Mouse (Mus musculus) T-helper 1 cell (primary cell): ENCODE measurements around the gene Acsm3.

Experiments
- in situ Hi-C: fragments of 300-600 bp; cut with MboI, MseI; formaldehyde crosslinking; loops from one replicate; pipeline ENCODE4 v1.15.1; 2025; ENCODE audit warnings: high pct_unique_total_duplicates

Gene Acsm3

DNA sequence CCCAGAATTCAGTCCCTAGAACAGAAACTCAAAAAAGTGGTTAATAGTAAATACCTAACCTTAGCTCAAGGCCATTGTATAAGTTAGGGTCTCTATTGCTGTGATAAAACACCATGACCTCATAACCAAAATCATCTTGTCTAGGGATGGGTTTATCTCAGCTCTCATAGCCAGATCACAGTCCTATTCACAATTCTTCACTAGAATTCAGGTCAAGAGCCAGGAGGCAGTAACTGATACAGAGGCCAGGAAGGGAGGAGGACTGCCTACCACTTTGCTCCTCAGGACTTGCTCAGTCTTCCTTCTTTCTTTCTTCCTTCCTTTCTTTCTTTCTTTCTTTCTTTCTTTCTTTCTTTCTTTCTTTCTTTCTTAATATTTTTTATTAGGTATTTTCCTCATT is 34.6 kb downstream of the Acsm3 start:
- in situ Hi-C loops, result no loop called here

- in situ Hi-C loops, result no loop called here
Observed at GRCm38 (mm10) chr7:119800488-119800887, 39.8 kb downstream of the Acsm3 start.

GRCm38 (mm10) chr7:119800991-119801390 is 40.3 kb downstream of the Acsm3 start:
- in situ Hi-C loops, result no loop called here

DNA sequence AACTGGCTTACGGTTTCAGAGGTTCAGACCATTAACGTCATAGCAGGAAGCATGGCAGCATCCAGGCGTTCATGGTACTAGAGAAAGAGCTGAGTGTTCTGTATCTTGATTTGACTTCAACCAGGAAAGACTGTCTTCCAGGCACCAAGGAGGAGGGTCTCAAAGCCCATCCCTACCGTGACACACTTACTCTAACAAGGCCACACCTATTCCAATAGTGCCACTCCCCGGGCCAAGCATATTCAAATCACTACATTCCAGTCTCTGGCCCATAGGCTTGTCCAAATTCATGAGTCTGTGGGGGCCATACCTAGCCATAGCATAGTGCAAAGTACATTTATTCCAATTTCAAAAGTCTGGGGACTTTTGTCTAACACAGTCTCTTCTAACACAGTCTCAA is 46.7 kb downstream of the Acsm3 start:
- in situ Hi-C loops, result no loop called here

DNA sequence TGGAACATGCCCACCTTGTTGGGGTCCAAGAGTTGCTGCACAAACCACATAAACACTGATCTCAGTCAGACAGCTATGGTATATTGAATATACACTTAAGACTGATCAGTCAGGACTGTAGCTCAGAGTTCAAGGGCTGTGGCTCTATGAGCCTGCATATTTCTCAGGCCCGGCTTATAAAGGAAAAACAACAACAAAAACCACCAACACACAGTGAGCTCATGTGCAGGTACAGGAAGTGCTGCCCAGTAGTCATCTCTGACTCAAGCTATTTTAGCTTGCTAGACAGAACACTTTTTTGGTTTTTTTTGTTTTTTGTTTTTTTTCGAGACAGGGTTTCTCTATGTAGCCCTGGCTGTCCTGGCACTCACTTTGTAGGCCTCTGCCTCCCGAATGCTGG is 48.0 kb downstream of the Acsm3 start:
- in situ Hi-C loops, result no loop called here

- in situ Hi-C loops, result no loop called here
Observed at GRCm38 (mm10) chr7:119835371-119835770, 74.6 kb downstream of the Acsm3 start.

DNA sequence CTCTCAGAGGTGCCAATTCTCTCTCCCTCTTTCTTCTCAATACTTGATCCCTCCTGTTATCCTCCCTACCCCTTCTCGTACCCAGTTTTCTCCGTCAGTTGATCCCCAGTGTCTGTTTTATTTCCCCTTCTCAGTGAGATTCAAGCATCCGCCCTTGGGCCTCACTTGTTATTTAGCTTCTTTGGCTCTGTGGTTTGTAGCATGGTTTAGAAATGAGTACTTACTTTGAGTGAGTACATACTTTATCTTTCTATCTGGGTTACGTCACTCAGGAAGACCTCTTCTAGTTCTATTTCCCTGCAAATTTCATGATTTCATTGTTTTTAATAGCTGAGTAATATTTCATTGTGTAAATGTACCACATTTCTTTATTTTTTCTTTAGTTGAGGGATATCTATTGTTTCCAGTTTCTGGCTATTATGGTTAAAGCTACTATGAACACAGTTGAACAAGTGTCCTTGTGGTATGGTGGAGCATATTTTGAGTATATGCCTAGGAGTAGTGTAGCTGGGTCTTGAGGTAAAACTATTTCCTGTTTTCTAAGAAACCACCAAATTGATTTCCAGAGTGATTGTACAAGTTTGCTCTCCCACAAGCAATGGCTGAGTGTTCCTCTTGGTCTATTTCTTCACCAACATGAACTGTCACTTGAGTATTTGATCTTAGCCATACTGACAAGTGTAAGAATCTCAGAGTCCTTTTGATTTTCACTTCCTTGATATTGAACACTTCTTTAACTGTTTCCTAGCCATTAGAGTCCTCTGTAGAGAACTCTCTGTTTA is 75.5 kb downstream of the Acsm3 start:
- in situ Hi-C loops, result no loop called here
